Mouse (Mus musculus) urinary bladder, postnatal 25 days (tissue): ENCODE results near the gene Mdc1.

Source experiments
- DNase-seq: peaks from one replicate; pipeline ENCODE4 v3.0.0; 2022; ENCODE audit warnings: low spot score

Gene Mdc1

DNA sequence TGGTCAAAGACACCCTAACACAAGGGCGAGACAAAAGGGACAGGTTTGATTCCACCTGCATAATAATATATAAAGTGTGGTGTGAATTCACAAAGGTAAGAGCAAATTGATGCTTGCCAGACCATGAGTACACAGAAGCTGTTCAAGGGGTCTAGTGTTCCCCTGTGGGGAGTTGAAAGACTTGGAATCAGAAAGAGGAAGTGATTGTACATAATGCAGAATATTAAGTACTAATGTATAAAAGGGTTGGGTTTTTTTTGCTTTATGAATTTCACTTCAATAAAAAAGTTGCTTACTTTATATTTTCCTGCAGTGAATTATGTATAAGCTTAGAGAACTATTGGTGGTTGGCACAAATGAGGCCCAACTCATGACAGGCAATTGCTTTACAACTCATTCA, 18.1 kb downstream of the Mdc1 start:
- DNase-seq: no peak

DNA sequence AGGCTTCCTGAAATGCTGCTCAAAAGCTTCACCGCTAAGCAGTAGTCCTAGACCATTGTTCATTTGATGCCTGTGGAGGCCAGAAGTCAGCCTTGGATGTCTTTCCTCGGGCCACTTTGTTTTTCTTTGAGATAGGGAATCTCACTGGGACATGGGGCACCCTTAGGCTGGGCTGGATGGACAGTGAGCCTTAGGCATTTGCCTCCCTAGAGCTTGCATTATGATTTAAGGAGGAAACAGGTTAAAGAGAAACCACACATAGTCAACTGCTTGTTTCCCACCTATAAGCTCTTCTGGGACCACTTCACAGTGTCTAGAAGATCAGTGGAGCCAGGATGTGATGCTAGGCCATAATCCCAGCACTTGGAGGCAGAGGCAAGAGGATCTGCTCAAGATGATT, 18.5 kb downstream of the Mdc1 start:
- DNase-seq: no peak

DNA sequence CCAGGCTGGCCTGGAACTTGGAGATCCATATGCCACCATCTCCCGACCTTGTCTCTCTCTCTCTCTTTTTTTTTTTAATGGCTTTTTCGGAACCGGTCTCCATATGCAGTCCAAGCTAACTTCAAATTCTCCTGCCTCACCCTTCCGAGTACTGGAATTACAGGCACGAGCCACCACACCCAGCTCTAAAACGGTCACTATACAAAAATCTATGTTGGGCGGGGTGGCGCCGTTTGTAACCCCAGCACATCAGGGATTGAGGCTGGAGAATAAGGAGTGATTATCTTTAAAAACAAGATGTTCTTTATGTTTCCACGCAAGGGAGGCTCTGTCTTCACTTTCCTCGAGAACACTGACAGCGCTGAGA, 19.5 kb downstream of the Mdc1 start:
- no peak for DNase-seq

DNA sequence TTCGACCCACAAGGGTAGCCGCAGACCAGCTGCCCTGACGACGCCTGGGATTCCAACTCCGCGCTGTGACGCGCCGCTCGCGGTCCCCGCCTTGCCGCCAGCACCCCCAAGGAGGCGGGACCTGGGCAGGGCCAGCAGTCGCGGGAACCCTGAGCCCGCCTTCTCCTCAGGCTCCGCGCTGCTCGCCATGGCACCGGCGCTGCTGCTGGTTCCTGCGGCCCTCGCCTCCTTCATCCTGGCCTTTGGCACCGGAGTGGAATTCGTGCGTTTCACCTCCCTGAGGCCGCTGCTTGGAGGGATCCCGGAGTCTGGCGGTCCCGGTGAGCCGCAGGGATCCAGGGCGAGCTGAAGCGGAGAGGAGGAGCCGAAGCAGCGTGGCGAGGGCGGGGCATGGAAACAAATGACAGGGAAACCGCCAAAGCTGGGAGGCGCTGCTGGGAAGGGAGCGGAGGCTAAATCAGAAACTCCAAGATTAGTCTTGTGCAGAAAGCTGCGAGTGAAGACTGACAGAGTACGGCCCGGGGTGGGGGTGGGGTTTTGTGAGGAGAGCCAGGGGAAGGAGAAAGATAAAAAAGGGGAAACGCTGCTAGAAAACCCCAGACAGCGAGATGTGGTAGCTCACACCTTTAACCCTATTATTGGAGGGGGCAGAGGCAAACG, 20.0 kb downstream of the Mdc1 start, which contains the start of gene Nrm:
Nrm (plus strand) TSS at position 121 of the 660 bp plus-strand sequence.
- DNase-seq: peak; percentile 86

DNA sequence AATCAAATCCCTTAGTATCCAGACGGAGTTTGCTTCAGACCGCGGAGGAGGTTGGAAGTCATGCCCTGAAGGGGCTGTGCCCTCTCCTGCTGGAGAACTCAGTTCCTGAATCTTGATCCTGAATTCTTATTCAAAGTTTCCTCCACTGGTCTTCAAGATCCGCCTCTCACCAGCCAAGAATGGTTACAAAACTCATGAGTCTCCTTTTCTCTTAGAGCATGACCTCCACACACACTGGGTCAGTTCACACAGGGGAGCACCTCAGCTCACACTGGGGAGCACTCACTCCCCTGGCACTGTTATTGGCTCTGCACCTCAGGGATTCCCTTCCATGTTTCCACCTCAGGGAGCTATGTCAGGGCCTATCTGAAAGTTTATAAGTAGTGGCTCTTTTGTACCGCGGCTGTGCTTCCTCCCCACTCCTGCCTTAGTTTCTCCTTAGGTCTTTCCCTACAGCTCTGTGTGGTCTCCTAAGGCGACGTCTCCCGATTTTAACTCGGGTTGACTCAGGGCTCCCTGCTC, 23.6 kb downstream of the Mdc1 start:
- no peak for DNase-seq

DNA sequence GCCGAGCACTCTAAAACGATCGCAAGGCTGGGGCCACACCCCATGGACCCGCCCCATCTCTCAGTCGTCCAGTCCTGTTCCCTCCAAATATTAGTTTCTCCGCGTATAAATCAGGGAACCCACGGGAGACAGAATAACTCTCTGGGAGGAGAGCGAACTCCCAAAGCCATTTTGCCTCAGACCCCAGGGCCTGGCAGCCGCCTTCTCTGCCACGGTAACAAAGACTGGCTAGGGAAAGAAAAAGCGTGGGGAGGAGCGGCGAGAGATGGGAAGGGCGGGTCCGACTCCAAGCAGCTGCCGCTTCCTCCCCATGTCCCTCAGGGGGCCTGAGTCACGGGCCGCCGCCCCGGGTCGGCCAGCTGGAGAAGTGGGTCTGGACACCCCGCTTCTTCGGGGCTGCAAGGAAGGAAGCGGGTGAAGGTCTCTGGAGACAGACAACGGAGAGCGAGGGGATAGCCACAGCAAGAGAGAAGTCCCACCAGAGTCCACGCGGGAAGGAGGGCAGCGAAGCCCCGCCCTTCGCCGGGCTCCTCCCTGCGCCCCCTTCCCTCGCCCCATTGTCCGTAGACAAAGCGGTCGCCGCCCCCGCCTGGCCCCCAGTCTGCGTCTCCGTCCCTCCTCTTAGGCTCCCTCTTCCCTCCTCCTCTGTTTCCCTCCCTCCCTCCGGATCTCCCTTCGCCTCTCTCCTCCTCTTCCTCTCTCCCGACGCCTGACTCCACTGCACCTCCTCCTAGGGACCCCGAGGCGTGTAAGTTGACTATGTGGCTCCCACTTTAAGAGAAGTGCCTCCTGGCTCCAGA, 24.4 kb downstream of the Mdc1 start, which contains the start of gene Ppp1r18:
Ppp1r18 (plus strand) TSS at position 113 of the 800 bp plus-strand sequence.
- DNase-seq: peak; percentile 59

DNA sequence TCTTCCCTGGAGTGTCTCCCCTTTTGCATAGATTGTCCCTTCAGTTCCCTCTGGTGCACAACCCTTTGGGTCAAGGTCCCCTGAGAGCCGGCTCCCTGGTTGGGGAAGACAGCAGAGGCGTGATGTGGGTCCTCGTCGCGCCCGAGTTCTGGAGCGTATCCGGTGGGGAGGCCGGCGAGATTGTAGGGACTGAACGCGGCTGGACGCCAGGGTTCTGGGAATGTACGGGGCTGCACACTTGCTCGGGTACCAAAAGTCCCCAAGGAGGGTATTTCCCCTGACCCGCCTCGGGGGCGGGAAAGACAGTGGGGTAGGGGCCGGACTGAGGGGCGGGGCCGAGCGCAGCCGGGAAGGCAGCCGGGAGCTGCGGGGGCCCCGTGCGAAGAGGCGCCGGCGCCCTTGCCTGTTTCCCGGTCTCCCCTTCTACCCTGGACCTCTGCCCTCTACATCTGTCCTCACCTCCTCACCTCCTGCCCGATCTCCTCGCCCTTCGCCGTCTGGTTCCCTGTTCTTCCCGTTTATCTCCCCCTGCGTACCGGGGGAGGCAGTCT, 25.0 kb downstream of the Mdc1 start:
- peak; percentile 59 for DNase-seq

DNA sequence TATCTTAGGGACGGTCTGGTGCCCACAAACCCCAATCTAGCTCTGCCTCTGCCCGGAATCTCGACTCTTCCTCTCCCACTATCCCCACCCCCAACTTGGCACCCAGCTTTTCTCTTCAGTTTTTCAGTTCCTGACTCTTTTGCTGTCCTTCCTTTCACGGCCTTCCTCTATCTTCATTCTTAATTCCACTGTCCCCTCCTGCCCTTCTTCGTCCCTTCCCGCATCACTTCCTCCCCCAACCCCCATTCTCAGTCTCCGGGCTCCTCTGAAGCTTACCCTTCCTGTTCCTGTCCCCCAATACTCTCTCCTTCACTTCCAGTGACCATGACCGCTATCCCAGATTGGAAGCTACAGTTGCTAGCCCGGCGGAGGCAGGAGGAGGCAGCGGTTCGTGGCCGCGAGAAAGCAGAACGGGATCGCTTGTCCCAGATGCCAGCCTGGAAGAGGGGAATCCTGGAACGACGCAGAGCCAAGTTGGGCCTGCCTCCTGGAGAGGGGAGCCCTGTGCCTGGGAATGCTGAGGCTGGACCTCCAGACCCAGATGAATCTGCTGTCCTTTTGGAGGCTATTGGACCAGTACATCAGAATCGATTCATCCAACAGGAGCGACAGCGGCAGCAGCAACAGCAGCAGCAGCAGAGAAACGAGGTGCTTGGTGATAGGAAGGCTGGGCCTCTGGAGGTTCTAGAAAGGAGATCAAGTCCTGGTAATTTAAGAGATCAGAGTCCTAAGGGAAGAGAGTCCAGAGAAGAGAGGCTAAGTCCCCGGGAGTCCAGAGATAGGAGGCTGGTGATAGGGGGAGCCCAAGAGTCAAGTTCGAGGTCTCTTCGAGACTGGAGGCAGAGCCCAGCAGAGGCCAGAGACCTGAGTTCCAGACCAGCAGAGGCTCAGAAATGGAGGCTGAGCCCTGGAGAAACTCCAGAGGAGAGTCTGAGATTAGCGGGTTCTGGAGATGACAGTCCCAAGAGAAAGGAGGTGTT, 25.9 kb downstream of the Mdc1 start:
- DNase-seq: no peak

DNA sequence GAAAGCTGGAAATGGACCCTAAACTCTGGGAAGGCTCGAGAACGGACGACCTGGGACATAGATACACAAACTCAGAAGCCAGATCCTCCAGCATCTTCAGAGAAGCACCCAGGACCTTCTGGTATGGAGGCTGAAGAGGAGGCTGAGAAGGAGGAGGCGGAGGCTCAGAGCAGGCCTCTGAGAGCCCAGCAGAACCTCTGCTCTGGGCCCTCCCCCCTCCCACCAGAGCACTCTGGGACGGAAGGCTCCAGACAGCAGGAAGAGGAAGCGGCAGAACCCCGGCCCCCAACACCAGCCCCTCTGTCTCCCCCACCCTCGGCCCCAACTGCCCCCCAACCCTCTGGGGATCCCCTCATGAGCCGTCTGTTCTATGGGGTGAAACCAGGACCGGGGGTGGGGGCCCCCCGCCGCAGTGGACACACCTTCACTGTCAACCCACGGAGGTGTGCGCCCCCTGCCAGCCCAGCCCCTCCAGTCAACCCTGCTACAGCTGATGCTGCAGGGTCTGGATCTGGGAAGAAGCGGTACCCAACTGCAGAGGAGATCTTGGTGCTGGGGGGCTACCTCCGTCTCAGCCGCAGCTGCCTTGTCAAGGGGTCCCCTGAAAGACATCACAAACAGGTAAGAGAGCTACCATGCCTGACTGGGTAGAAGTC, 27.0 kb downstream of the Mdc1 start:
- no peak for DNase-seq

DNA sequence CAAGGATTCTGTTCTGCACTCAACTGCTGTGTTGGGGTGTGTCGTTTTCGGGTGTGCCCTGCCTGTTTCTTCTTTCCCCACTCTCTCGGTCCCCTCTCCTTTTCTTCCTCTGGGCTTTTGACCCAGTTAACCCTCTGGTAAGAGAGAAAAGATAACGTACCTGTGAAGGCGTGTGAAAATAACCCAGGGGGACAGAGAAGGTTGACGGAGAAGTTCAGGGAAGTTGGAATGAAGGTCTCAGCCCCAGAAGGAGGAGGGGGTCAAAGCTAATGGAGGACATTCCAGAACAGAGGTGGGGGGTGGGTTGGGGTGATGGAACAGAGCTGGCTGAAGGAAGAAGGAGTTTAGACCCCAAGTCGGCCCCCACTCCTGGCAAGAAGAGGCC, 27.6 kb downstream of the Mdc1 start:
- no peak for DNase-seq

DNA sequence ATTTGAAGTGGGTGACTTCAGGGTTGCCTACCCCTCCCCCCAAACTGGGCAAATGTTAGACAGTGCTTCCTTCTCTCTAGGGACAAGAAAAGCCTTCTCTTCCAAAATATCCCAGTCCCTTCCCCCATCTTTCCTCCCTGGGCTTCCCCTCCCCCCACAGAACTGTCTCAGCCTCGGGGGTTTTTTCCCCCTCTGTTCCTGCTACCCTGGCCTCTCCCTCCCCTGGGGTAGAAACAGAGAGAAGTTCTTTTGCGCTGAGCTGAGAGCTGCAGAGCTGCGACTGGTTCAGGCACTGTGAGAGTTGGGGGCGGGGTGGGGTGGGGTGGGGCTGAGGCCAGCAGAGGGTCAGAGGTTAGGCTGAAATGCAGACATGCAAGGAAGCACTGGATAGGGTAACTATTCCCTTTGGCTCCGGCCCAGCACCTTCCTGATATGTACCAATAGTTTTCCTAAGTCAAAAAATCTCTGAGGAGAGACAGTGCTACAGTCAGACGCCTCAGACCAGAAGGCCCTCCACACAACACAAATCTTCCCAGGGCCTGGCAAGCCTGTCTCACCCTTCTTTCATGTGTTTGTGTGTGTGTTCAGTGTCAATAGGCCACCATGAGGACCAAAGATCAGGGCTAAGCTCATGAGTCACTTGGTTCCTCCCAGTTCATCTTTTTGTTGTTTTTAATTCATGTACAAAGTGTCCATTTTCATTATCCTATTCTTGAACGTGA, 28.2 kb downstream of the Mdc1 start:
- peak; percentile 32 for DNase-seq

DNA sequence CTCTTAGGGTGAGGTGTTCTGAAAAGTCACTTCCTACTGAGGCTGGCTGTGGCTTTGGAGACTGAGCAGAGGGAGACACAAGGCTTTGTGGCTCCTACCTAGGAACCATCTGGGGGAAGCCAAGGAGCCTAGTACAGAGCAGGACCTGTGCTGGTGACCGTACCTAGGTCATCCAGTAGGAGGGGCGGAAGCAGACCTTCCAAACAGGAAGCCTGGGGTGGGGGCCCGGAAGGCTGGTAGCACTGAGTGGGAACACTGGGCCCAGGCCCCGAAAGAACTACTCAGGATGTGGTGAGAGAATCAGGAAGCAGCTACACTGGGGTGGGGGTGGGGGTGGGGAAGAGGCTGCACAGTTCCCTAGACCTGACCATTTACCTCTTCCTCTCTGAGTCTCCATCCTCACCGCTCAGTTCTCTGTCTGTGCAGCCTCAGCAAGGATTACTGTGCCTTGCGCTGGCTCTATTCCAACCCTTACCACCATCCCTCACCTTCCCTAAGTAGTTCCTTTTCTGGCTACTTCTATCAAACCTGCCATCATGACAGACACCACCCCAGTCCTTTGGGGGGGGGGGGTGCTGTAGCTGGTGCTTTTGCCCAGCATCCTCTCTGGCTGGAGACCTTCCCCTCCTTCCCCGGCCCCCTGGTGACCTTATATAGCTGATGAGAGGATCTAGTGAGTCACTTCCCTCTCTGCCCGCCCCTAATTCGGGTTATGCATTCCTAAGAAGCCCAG, 29.0 kb downstream of the Mdc1 start:
- DNase-seq: peak; percentile 40

DNA sequence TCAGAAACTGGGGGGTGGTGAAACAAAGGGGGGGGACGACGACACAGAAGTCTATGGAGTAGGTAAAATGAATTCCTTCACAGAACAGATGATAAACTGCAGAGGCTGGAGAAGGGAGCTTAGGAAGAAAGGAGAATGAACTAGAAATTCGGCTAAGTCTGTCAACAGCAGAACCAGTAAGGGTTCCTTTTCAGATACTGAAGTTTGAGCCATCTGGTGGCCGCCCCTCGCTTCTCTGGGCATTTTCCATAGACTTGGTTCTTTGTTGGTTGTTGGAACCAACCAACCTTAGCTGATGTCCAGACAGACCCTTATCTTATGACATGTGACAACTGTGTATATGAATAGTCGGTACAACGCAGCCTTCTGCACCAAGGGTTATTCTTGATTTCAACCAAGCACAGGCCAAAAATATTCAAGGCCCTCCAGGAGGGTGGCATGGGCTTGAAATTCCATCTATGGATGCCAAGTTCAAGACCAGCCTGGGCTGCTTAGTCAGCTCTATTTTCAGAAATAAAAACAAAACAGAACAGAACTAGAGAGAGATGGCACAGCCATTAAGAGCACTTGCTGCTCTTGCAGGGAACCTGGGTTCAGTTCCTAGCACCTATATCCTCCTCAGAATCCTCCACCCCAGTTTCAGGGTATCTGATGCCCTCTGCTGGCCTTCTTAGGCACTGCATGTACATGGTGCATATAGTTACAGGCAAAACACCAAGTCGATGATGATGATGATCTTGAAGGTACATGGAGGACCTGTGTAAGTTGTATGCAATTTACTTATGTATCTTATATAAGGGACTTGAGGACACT, 29.8 kb downstream of the Mdc1 start:
- DNase-seq: no peak

DNA sequence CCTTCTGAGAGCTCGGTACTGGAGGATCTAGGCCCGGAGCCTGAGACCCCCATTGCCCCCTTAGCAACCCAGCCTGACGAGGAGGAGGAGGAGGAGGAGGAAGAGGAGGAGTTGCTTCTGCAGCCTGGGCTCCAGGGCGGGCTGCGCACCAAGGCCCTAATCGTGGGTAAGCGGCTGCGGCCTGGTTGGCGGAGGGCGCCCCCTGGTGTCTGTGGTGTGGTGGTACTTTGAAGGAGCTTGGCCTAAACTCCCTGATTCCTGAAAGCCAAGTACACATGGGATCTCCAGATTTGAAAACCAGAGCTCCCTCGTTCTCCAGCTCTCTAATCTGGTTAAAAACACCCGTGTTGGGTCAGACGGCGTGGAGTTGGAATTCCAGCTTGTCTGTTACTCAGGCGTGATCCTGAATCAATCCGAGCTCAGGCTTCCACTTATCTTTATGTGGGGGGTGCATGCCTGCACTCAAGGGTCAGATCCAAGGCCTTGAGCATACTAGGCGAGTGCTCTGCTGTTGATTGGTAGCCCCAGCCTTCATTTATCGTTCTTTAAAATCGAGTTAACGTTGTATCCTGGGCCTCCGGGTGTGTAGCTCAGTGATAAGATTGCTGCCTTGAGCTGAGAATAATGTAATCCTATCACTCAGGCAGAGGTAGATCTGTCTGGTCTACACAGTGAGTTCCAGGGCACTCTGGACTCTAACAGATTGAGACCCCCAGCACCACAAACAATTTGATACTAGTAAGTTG, 32.6 kb downstream of the Mdc1 start:
- peak; percentile 95 for DNase-seq

DNA sequence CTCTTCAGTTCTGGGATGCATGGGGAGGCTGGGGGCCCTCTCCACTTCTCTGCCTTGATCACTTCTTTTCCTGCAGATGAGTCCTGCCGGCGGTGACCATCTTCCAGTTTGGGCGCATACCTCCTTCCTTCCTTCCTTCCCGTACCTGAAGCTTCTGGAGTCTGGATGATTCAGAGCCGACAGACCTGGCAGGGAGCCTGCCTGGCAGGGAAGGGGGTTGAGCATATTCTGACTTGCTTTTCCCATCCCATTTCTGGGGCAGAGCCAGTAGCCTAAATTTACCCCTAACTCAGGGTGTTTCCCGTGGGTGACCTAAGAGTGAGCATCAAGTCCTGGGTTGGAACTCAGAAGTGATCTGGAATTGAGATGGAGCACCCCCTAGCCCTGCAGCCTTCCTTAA, 33.4 kb downstream of the Mdc1 start:
- DNase-seq: no peak

DNA sequence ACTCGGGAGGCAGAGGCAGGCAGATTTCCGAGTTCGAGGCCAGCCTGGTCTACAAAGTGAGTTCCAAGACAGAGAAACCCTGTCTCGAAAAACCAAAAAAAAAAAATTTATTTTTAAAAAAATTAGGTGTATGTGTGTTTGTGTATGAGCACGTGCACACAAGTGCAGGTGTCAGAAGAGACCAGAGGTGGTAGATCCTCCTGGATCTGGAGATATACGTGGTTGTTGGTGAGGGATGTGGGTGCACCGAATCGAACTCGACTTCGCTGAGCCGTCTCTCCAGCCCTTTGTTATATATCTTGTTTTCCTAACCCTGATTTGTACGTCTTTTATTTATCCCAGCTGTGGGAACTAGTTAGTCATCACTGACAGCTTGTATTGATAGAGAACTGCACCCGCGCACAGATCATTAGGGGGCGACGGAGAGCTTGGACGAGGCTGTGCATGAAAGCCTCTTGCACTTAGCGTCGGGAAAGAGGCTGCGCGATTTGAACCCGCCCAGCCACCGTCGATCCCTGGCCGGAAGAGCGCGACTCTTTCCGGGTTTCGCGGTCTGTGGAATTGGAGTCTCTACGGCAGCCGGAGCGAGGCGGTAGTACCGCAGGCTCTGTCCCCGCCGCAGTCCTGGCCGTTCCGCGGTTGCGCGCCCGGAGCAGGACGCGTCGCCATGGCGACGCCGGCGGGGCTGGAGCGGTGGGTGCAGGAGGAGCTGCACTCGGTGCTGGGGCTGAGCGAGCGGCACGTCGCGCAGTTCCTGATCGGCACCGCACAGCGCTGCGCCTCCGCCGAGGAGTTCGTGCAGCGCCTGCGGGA, 38.1 kb downstream of the Mdc1 start, which contains the start of gene Dhx16:
Dhx16 (plus strand) TSS at position 575 of the 813 bp plus-strand sequence.
- peak; percentile 95 for DNase-seq

DNA sequence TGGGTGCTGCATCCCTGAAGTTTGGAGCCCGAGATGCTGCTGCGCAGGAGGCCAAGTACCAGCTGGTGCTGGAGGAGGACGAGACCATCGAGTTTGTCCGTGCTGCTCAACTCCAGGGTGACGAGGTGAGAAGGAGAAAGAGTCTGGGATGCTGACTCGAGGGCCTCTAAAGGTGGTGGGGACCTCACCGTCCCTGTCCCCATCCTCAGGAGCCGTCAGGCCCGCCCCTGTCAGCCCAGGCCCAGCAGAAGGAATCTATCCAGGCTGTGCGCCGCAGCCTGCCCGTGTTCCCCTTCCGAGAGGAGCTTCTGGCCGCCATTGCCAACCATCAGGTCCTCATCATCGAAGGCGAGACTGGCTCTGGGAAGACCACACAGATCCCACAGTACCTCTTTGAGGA, 41.6 kb downstream of the Mdc1 start:
- no peak for DNase-seq
